Mouse (Mus musculus) embryo, embryonic 9.5 days (tissue): Measurements from ENCODE around the gene Kcnj1.

Experiments
- DNase-seq: peaks from one replicate; pipeline ENCODE4 v3.0.0-alpha.2; 2017; ENCODE audit errors: extremely low spot score

Kcnj1 gene

GRCm38 (mm10) chr9:32372202-32372601 is at the start of gene Kcnj1:
Kcnj1 (plus strand) TSS chr9:32372493.
- DNase-seq = no peak

GRCm38 (mm10) chr9:32323610-32324009 is 48.7 kb upstream of the Kcnj1 start:
- no peak for DNase-seq

- DNase-seq = no peak
These were observed 43.5 kb upstream of the Kcnj1 start for GRCm38 (mm10) chr9:32328777-32329176.

- no peak for DNase-seq
These were observed 41.1 kb upstream of the Kcnj1 start for GRCm38 (mm10) chr9:32331162-32331561.

GRCm38 (mm10) chr9:32335389-32336150 is 36.7 kb upstream of the Kcnj1 start:
- no peak for DNase-seq

GRCm38 (mm10) chr9:32340831-32341230 is 31.5 kb upstream of the Kcnj1 start:
- no peak for DNase-seq

- no peak for DNase-seq
These were observed 29.4 kb upstream of the Kcnj1 start for GRCm38 (mm10) chr9:32342929-32343328.

GRCm38 (mm10) chr9:32344051-32344450 is 28.2 kb upstream of the Kcnj1 start, which contains the start of gene Kcnj5:
Kcnj5 (minus strand) TSS chr9:32344350.
- DNase-seq = peak; percentile 29

- DNase-seq = peak; percentile 42
These were observed 27.8 kb upstream of the Kcnj1 start for GRCm38 (mm10) chr9:32344489-32344888.

- DNase-seq = no peak
These were observed 24.2 kb upstream of the Kcnj1 start for GRCm38 (mm10) chr9:32348096-32348495.

- no peak for DNase-seq
These were observed 22.9 kb upstream of the Kcnj1 start for GRCm38 (mm10) chr9:32349344-32349743.

- peak; percentile 59 for DNase-seq
These were observed 22.0 kb upstream of the Kcnj1 start for GRCm38 (mm10) chr9:32350332-32350731.

- no peak for DNase-seq
These were observed 11.5 kb upstream of the Kcnj1 start for GRCm38 (mm10) chr9:32360770-32361169.

GRCm38 (mm10) chr9:32368812-32369211 is 3.5 kb upstream of the Kcnj1 start:
- no peak for DNase-seq

GRCm38 (mm10) chr9:32369388-32369787 is 2.9 kb upstream of the Kcnj1 start:
- DNase-seq = no peak

- no peak for DNase-seq
These were observed 1.4 kb downstream of the Kcnj1 start for GRCm38 (mm10) chr9:32373656-32374055.

- no peak for DNase-seq
These were observed 3.7 kb downstream of the Kcnj1 start for GRCm38 (mm10) chr9:32376031-32376430.

- DNase-seq = no peak
These were observed 4.7 kb downstream of the Kcnj1 start for GRCm38 (mm10) chr9:32376863-32377590.

- no peak for DNase-seq
These were observed 12.6 kb downstream of the Kcnj1 start for GRCm38 (mm10) chr9:32384906-32385305.

- no peak for DNase-seq
These were observed 15.8 kb downstream of the Kcnj1 start for GRCm38 (mm10) chr9:32388120-32388519.

GRCm38 (mm10) chr9:32391092-32391491 is 18.8 kb downstream of the Kcnj1 start:
- DNase-seq = no peak

- DNase-seq = no peak
These were observed 19.4 kb downstream of the Kcnj1 start for GRCm38 (mm10) chr9:32391701-32392100.

GRCm38 (mm10) chr9:32392716-32393115 is 20.4 kb downstream of the Kcnj1 start:
- no peak for DNase-seq
